Mouse (Mus musculus) small intestine, adult 2 months (tissue): ENCODE measurements at regions not wholly inside any gene's neighbourhood (a gene's known extent, or its start where the extent isn't known, plus 50 kb on each side); places are given as distances from the start of the nearest gene placed in this dataset.

Source experiments
- CTCF ChIP-seq: fragments of 200-500 bp; IDR thresholded peaks from 2 replicates; pipeline ENCODE4 v1.5.1; 2012; ENCODE audit warnings: low read depth, mild to moderate bottlenecking, control low read depth, inconsistent platforms, low read length, moderate library complexity, mixed read lengths; ENCODE audit not compliant: insufficient replicate concordance, insufficient read length; ENCODE audit errors: extremely low read depth
- POLR2A ChIP-seq: fragments of 200-500 bp; IDR thresholded peaks from 2 replicates; pipeline ENCODE4 v1.6.1; 2012; ENCODE audit warnings: low read depth, mild to moderate bottlenecking, control low read depth, inconsistent platforms, low read length, moderate library complexity

- TF ChIP-seq CTCF (no peak), POLR2A (no peak)
Observed at GRCm38 (mm10) chr2:178579571-178579970, 149.2 kb downstream of the Cdh26 start.
